Mouse (Mus musculus): ENCODE results near the gene Iffo1. TPM values are rescaled to one million over a fixed set of nuclear protein-coding genes. Genes with fewer than 3 reads are reported as not detected.

Iffo1 gene
- polyA plus RNA-seq (2012; rRNA removed; ENCODE audit: low replicate concordance): 32.5 and 35.6 TPM in 2 replicates

GRCm38 (mm10) chr6:125145001-125145400, at the start of gene Iffo1:
Iffo1 (plus strand) TSS chr6:125145241.

GRCm38 (mm10) chr6:125095391-125096278, 49.4 kb upstream of the Iffo1 start, which contains the start of gene Chd4:
Chd4 (plus strand) TSS chr6:125095981.

GRCm38 (mm10) chr6:125131302-125132156, 13.5 kb upstream of the Iffo1 start, which contains the start of gene Nop2:
Nop2 (plus strand) TSS chr6:125131909.

GRCm38 (mm10) chr6:125166051-125166751, 21.2 kb downstream of the Iffo1 start, which contains the start of gene Gapdh:
Gapdh (minus strand) TSS chr6:125166467.

GRCm38 (mm10) chr6:125191332-125192015, 46.4 kb downstream of the Iffo1 start, which contains the start of the genes Ncapd2 and Mrpl51:
Ncapd2 (minus strand) TSS chr6:125191701.
Mrpl51 (plus strand) TSS chr6:125191801.

Other genes with a start within 250 kb of the Iffo1 start
- gene Lag3, start 233.5 kb upstream of the Iffo1 start, polyA plus RNA-seq (2012; rRNA removed; ENCODE audit: low replicate concordance): 5.0 and 6.7 TPM in 2 replicates
- 1,311 and 1,715 TPM in 2 replicates for gene Ptms, start 225.1 kb upstream of the Iffo1 start, polyA plus RNA-seq (2012; rRNA removed; ENCODE audit: low replicate concordance)
- 398 and 422 TPM in 2 replicates for gene Mlf2, start 213.9 kb upstream of the Iffo1 start, polyA plus RNA-seq (2012; rRNA removed; ENCODE audit: low replicate concordance)
- 192 and 221 TPM in 2 replicates for gene Cops7a, start 179.7 kb upstream of the Iffo1 start, polyA plus RNA-seq (2012; rRNA removed; ENCODE audit: low replicate concordance)
- gene Pianp, start 148.5 kb upstream of the Iffo1 start, polyA plus RNA-seq (2012; rRNA removed; ENCODE audit: low replicate concordance): 3.7 and 15.6 TPM in 2 replicates
- gene Zfp384, start 136.1 kb upstream of the Iffo1 start, polyA plus RNA-seq (2012; rRNA removed; ENCODE audit: low replicate concordance): 49.1 and 77.6 TPM in 2 replicates
- 69.3 and 75.0 TPM in 2 replicates for gene Ing4, start 105.5 kb upstream of the Iffo1 start, polyA plus RNA-seq (2012; rRNA removed; ENCODE audit: low replicate concordance)
- 11.9 and 31.8 TPM in 2 replicates for gene Acrbp, start 95.6 kb upstream of the Iffo1 start, polyA plus RNA-seq (2012; rRNA removed; ENCODE audit: low replicate concordance)
- gene Lpar5, start 77.3 kb upstream of the Iffo1 start, polyA plus RNA-seq (2012; rRNA removed; ENCODE audit: low replicate concordance): 5.0 and 8.4 TPM in 2 replicates
- 42.0 and 131 TPM in 2 replicates for gene Chd4, start 49.3 kb upstream of the Iffo1 start, polyA plus RNA-seq (2012; rRNA removed; ENCODE audit: low replicate concordance)
- 13.7 and 35.1 TPM in 2 replicates for gene Nop2, start 13.3 kb upstream of the Iffo1 start, polyA plus RNA-seq (2012; rRNA removed; ENCODE audit: low replicate concordance)
- gene Gapdh, start 21.2 kb downstream of the Iffo1 start, polyA plus RNA-seq (2012; rRNA removed; ENCODE audit: low replicate concordance): 4,033 and 4,268 TPM in 2 replicates
- 29.9 and 68.5 TPM in 2 replicates for gene Ncapd2, start 46.5 kb downstream of the Iffo1 start, polyA plus RNA-seq (2012; rRNA removed; ENCODE audit: low replicate concordance)
- gene Mrpl51, start 46.6 kb downstream of the Iffo1 start, polyA plus RNA-seq (2012; rRNA removed; ENCODE audit: low replicate concordance): 62.0 and 70.3 TPM in 2 replicates
- 17.3 and 19.7 TPM in 2 replicates for gene Vamp1, start 70.3 kb downstream of the Iffo1 start, polyA plus RNA-seq (2012; rRNA removed; ENCODE audit: low replicate concordance)
- 25.0 and 26.3 TPM in 2 replicates for gene Tapbpl, start 86.6 kb downstream of the Iffo1 start, polyA plus RNA-seq (2012; rRNA removed; ENCODE audit: low replicate concordance)
- 1.6 and 2.2 TPM in 2 replicates for gene Cd27, start 91.8 kb downstream of the Iffo1 start, polyA plus RNA-seq (2012; rRNA removed; ENCODE audit: low replicate concordance)
- gene Tuba3a, start 140.8 kb downstream of the Iffo1 start, polyA plus RNA-seq (2012; rRNA removed; ENCODE audit: low replicate concordance): not detected in 2 replicates
- gene Ltbr, start 168.6 kb downstream of the Iffo1 start, polyA plus RNA-seq (2012; rRNA removed; ENCODE audit: low replicate concordance): 118 and 131 TPM in 2 replicates
- gene Scnn1a, start 175.4 kb downstream of the Iffo1 start, polyA plus RNA-seq (2012; rRNA removed; ENCODE audit: low replicate concordance): 1.2 and 5.0 TPM in 2 replicates
- gene Tnfrsf1a, start 204.1 kb downstream of the Iffo1 start, polyA plus RNA-seq (2012; rRNA removed; ENCODE audit: low replicate concordance): 249 and 252 TPM in 2 replicates
- gene Plekhg6, start 235.6 kb downstream of the Iffo1 start, polyA plus RNA-seq (2012; rRNA removed; ENCODE audit: low replicate concordance): 1.4 and 1.5 TPM in 2 replicates